Mouse (Mus musculus): ENCODE data around the gene Rps15a. TPM values are rescaled to one million over a fixed set of nuclear protein-coding genes. Genes with fewer than 3 reads are reported as not detected.

Gene Rps15a
- polyA plus RNA-seq (2015; fragmentation: Nextera tagmentation; extraction: Ambion mirVana): 1,241 and 1,277 TPM in 2 replicates

DNA sequence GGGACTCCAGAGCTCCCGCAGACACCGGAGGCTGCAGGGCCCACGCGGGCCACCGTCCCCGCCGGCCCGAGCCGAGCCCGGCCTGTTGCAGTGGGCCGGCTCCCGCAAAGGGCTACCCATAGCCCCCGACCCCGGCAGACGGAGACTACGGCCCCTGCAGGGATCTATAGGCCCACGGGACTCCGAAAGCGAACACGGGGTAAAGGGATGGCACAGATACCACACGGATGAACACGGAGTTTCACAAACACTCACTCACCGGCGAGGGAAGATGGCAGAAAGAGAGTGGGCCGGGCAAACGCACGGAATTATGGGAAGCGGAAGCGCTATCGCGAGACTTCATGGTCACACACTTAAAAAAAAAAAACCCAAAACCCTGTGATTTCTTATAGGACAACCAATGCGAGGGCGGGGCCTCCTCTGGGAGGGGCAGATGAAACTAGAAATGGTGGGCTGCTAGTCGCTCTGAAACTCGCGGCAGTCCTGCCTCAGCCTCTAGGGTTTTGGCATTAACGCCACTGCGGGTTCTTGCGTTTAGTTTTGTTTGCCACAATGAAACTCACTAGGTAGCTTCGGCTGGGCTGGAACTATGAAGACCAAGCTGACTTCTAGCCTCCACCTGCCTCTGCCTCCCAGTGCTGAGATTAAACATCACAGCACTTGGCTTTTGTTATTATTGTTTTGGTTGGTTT, at the start of gene Rps15a:
TSS of gene Rps15a (minus strand) at position 312 of the 692 bp plus-strand sequence.
- DNase-seq (ENCODE audit: low spot score): peak; percentile 97

DNA sequence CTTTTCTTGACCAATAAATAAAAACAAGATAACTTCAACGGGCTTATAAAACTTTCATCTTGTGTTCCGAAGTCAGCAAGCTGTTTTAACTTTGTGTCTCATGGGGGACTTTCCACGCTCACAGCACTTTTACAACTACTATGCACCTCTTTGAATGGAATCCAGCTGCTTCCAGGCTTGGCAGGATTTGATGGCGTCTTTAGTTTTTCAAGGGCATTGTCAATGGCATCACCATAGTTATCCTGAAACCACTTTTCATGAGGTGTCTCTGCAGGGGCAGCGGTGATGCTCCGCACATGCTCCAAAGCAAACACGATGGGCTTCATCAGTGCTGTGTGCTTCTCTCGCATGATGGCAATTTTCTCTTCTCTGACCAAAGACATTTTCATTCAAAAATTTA, 47.0 kb upstream of the Rps15a start:
- DNase-seq (ENCODE audit: low spot score): no peak

GRCm38 (mm10) chr7:118160121-118160520, 44.1 kb upstream of the Rps15a start:
- DNase-seq (ENCODE audit: low spot score): no peak

GRCm38 (mm10) chr7:118156461-118156860, 40.5 kb upstream of the Rps15a start:
- no peak for DNase-seq (ENCODE audit: low spot score)

GRCm38 (mm10) chr7:118154150-118154549, 38.2 kb upstream of the Rps15a start:
- no peak for DNase-seq (ENCODE audit: low spot score)

DNA sequence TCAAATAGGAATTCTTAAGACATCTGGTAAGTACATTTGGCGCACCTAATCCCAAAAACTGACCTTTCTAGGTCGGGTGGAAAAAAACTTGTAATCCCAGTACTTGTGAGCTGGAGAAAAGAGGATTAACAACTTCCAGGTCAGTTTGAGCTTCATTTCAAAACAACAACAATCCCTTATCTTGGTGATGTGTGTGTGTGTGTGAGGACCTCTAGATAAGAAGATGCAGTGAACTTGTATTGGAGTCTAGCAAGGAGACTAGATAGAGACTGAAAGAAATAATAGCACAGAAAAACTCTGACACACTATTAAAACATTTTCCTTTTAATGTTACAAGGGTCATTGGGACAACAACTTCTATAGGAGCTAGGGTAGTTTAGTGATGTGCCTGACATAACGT, 27.6 kb upstream of the Rps15a start:
- DNase-seq (ENCODE audit: low spot score): no peak

DNA sequence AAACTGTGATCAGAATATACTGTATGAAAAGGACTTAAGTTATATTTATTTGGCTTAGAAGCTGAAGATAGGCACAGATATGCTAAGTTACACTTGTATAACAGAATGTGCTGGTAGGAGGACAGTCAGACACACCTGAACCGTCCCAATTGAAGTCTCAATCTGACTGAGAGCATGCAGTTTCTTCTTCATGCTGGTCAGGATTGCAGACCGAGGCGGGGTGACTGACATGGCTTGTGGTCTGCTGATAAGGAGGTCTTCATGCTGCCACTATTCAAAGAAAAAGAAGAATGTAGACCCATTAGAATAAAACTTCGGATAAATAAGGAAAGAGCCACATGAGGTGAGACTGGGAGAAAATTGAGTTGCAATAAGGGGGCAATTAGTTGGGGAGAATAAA, 27.1 kb upstream of the Rps15a start:
- no peak for DNase-seq (ENCODE audit: low spot score)

GRCm38 (mm10) chr7:118141271-118141670, 25.3 kb upstream of the Rps15a start:
- DNase-seq (ENCODE audit: low spot score): no peak

- no peak for DNase-seq (ENCODE audit: low spot score)
Measured at GRCm38 (mm10) chr7:118135128-118135527, 19.1 kb upstream of the Rps15a start.

- DNase-seq (ENCODE audit: low spot score): peak; percentile 99
Measured at GRCm38 (mm10) chr7:118129430-118130041, 13.5 kb upstream of the Rps15a start, which contains the start of gene Arl6ip1. Arl6ip1 (minus strand) TSS chr7:118129662.

DNA sequence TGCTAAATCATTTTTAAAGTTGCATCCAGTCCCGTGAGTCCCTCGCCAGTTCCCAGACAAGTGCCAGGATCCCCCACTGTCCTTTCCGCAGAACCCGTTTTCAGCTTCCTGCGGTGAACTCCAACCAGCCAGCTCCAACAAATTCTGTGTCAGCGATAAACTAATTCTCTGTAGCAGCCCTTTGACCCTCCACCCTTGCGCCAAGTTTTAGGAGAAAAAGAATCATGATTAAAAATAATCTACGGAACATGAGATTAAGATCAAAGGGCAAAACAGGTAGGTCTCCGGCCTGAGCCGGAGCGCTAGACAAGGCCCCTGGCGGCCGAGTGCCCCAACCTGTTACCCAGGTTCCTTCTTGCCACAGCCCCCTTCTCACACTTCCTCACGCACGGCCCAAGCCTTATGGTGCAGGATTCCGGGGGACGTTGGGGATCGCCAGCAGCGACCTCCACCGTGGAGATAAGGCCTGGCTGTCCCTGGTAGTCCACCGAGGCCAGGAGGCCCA, 13.0 kb upstream of the Rps15a start:
- DNase-seq (ENCODE audit: low spot score): no peak

GRCm38 (mm10) chr7:118126219-118126875, 10.4 kb upstream of the Rps15a start:
- no peak for DNase-seq (ENCODE audit: low spot score)

GRCm38 (mm10) chr7:118125736-118126135, 9.7 kb upstream of the Rps15a start:
- DNase-seq (ENCODE audit: low spot score): no peak

DNA sequence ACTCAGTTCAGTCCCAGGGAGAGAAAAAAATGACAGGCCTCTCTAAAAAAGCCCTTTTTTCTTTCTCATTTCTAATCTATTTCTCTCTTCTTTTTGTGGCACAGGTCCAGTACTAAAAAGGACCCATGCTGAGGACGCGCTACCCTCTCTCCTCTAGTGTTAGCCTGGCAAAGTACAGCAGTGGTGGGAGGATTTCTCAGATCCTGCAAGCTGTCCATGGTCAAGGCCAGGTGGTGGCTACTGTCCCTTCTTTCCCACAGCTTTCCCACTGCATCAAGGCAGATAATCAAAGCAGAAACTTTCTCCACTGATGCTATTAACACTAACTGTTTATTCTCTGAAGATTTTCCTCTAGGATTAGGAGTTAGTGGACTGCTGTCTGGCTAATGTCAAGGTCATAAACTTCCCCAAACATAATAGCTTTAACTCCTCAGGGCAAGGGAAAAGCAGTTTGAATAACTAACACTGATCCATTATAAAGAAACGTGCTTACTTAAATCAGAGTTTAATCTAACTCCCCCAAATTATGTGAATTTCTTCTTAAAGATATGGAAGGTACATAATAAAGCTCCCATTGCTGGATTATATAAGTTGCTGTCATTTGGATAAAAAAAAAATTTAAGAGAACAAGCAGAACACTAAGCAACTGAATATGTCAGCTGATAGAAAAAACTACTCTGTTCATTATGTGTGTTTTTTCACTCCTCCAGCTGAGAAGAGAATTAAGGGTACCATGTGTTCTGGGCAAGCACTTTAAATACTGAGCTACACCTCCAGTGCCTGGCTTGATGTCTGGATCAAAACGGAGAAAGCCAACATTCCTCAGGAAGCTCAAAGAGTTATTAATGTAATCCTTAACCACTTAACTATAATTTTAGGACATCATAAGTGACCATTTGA, 7.8 kb upstream of the Rps15a start:
- no peak for DNase-seq (ENCODE audit: low spot score)

DNA sequence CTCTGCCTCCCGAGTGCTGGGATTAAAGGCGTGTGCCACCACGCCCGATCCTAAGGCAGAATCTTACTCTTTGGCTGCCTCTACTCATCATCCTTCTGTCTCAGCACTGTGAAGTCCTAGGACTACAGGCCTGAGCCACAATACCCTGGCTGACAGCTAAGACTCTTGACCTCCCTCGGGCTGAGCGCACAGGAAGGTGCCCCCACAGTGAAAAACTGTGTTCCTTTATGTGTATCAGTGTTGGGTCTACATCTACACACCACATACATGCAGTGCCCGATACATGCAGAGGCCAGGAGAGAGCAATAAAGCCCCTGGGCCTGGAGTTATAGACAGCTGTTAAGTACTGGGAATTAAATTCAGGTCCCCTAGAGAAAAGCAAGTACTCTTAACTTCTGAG, 6.2 kb upstream of the Rps15a start:
- DNase-seq (ENCODE audit: low spot score): no peak

DNA sequence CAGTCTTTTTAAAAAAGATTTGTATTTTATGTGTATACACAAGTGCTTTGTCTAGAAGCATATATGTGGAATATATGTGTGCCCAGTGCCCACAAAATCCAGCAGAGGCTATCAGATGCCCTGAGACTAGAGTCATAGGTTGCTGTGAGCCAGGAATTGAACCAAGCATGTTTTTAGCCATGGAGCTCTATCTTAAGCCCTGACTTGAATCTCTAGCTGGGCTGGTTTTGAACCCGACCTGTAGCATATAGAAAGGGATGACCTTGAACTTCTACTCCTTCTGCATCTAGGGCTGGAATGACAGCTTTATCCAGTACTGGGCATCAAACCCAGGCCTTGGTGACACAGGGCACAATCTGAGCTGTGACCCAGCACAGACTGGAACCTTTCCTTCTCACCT, 4.7 kb upstream of the Rps15a start:
- no peak for DNase-seq (ENCODE audit: low spot score)

DNA sequence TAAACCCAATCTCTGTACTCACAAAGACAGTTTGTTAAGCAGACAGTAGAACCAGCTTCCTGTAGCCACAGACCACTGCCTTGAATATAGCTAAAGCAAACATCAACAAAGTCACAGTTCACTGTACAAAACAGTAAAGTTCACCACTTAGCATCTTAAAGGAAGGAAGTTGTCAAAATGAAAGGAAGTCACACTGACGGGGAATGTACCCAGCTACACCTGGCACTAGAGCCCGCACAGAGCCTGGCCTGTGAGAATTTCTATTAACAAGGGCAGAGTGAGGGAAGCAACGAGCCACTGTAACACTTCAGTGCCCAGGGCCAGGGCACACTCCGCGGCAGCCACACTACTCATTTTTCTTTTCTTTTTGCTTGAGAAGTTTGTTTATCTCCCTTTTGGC, 4.0 kb upstream of the Rps15a start:
- DNase-seq (ENCODE audit: low spot score): peak; percentile 62

DNA sequence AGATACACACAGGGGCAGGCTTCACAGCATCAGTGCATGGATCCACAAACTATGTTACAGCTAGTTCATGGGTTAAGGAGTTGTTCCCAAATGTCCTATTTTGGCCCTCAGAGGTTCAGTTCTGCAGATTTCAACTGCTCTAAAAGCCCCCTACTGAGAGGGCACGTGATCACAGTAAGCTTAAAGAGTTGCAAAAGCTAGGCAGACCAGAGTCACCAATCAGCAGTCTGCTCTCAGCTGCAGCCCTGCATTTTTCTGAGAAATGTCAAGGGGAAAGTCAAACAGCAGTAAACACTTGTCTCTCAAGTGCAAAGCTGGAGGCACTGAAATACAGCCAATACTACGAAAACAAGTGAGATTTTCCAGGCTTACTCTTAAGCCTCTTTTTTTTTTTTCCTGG, 3.2 kb upstream of the Rps15a start:
- DNase-seq (ENCODE audit: low spot score): no peak

DNA sequence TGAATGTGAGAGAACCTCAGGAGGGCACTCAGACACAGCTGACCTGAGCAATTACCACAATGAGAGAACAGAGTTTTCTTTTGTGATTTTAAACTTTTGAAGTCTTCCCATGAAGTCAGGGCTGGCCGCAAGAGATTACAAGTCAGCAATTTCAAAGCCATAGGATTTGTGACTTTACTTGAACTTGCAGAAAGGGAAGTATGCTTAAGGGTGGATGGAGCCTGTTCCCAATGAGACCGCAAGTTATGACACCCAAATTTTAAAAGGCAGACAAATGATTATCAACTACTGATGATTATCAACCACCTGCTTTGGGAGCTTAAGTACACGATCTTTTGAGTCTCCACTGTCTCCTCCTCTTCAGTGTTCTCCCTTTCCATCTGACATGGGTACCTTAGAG, 2.4 kb upstream of the Rps15a start:
- DNase-seq (ENCODE audit: low spot score): no peak

DNA sequence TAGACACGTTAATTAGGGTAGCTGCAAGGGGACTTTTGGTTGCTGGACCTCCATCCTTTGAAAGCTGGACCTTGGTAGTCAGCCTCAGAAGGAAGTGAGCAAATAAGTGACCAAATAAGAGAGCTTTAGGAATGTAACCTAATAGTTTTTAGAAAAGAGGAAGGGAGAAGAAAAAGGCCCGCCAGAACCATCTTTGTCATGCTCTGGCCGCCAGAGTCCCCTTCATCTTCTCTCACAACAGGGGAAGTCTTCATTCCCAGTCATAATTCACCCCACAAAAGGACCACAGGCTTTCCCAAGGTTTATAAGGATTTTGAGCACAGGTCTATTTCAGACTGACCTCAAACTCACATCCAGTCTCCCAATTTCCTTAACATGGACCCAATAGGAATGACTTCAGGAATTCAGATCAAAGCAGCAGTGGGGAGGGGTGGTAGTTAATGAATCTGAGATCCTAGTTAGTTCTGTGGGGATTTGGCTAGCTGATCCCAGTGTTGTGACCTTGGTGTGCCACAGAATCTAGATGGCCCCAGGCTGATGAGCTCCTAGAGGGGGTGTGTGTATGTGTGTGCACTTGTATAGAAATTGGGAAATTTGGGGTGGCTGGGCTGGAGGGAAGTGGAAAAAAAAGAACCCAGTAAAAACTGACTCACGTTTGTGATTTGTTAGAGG, 1.7 kb upstream of the Rps15a start:
- no peak for DNase-seq (ENCODE audit: low spot score)

Measured in thymus, postnatal 0 days (tissue).